Mouse (Mus musculus) brain, embryonic 14.5 days (tissue): ENCODE results near the gene Arid4b.

Experiments
- CTCF ChIP-seq: fragments of 200-500 bp; IDR thresholded peaks from 2 replicates; pipeline ENCODE4 v1.5.1; 2012; ENCODE audit warnings: inconsistent platforms, mild to moderate bottlenecking, moderate library complexity, borderline replicate concordance; ENCODE audit not compliant: insufficient read depth, insufficient read length; ENCODE audit errors: extremely low read depth
- POLR2A ChIP-seq: fragments of 200-500 bp; IDR thresholded peaks from 2 replicates; pipeline ENCODE4 v1.6.1; 2012; ENCODE audit warnings: mild to moderate bottlenecking, inconsistent platforms, borderline replicate concordance; ENCODE audit not compliant: poor library complexity, insufficient read depth, insufficient read length, severe bottlenecking; ENCODE audit errors: extremely low read depth

- TF ChIP-seq POLR2A (no peak), CTCF (no peak)
Measured at GRCm38 (mm10) chr13:14015609-14016008, 47.4 kb upstream of the Arid4b start.
